ENCODE assay signal across 21 mouse cellular contexts in genomic region chr19:18692768-18693167, GRCm38 (mm10). TPM values are rescaled to one million over a fixed set of nuclear protein-coding genes. Genes with fewer than 3 reads are reported as not detected.
A peak's percentile ranks its signal among the peaks of the same experiment; 100 is the strongest.
DNase-seq lines count a peak whose midpoint lies in the region; ATAC-seq and TF ChIP-seq lines count a peak whose summit lies in the region.
"Had no signal": no experiment of that assay in that cellular context is flagged by ENCODE, and none has a peak within 500 bp of the region (broad histone marks: within the 10 kb centered on the region; RNA-seq: fewer than 3 reads in every experiment).

No protein-coding gene starts in this region.

- peak overlapping the region; percentile 51; the same call in 1 of the 2 replicates for H3K27ac ChIP-seq in heart, embryonic 11.5 days (ENCODE audit: low read depth, low read length)
- peak overlapping the region; percentile 17; the same call in 1 of the 2 replicates for H3K27ac ChIP-seq in MEL (ENCODE audit: control insufficient read depth, low read depth, low read length)
- H3K27ac ChIP-seq in liver, embryonic 15.5 days (replicated peaks) = peak overlapping the region; percentile 89
- H3K27ac ChIP-seq in forebrain, embryonic 15.5 days (replicated peaks) = no peak overlapping the region
- H3K27ac ChIP-seq: embryonic facial prominence, embryonic 13.5 days; hindbrain, embryonic 12.5 days; hindbrain, postnatal 0 days had no signal

- H3K36me3 ChIP-seq in heart, embryonic 11.5 days (ENCODE audit: control insufficient read depth, insufficient read depth, low read length) = no peaks in the 10 kb centered on the region
- H3K36me3 ChIP-seq in MEL (ENCODE audit: control insufficient read depth in 1 of 2, insufficient read depth in 2 of 2, low read length in 2 of 2) = peaks cover 8 to 38% of the 10 kb centered on the region in 2 experiments
- H3K36me3 ChIP-seq in liver, embryonic 15.5 days (replicated peaks) = peaks cover 6% of the 10 kb centered on the region
- peaks cover 9% of the 10 kb centered on the region for H3K36me3 ChIP-seq in forebrain, embryonic 15.5 days

- ATAC-seq in heart, embryonic 11.5 days (replicated peaks; ENCODE audit: insufficient number of reproducible peaks, low FRiP score, low TSS enrichment) = no peak
- ATAC-seq in erythroid progenitor cell, adult 5-6 weeks (replicated peaks; ENCODE audit: low FRiP score, poor library complexity, severe bottlenecking) = peak; percentile 27; the same call in 1 of the 2 replicates
- ATAC-seq in liver, embryonic 15.5 days (ENCODE audit: insufficient read depth) = peak; percentile 62
- ATAC-seq in forebrain, embryonic 15.5 days (replicated peaks) = no peak
- ATAC-seq: forebrain, embryonic 16.5 days; hindbrain, postnatal 0 days had no signal

- no peak for TF ChIP-seq POLR2A in MEL (IDR thresholded peaks at IDR 0.05; ENCODE audit: control insufficient read depth in 1 of 2, insufficient read depth in 1 of 2, low read depth in 1 of 2, low read length in 2 of 2, poor library complexity in 1 of 2)
- no peak for TF ChIP-seq POLR2A in lung, adult 2 months (IDR thresholded peaks at IDR 0.05; ENCODE audit: borderline replicate concordance, extremely low read depth, low read depth, low read length)

- peaks cover 4% of the 10 kb centered on the region; the same call in 1 of the 2 replicates for H3K4me1 ChIP-seq in heart, embryonic 11.5 days (ENCODE audit: control insufficient read depth, insufficient read depth, low read length)
- H3K4me1 ChIP-seq in MEL (ENCODE audit: control insufficient read depth in 1 of 2, insufficient read depth in 2 of 2, low read length in 2 of 2) = peaks cover 14 to 16% of the 10 kb centered on the region in 2 experiments
- H3K4me1 ChIP-seq in liver, embryonic 15.5 days (replicated peaks) = peaks cover 55% of the 10 kb centered on the region
- no peaks in the 10 kb centered on the region; the same call in 1 of the 2 replicates for H3K4me1 ChIP-seq in lung, adult 2 months (ENCODE audit: control insufficient read depth, insufficient read depth, low read length)
- H3K4me1 ChIP-seq in forebrain, embryonic 15.5 days = no peaks in the 10 kb centered on the region
- H3K4me1 ChIP-seq: embryonic facial prominence, embryonic 13.5 days; hindbrain, embryonic 12.5 days had no signal

- TF ChIP-seq EP300 in MEL (IDR thresholded peaks at IDR 0.05; ENCODE audit: low read depth in 1 of 2, low read length in 2 of 2) = no peak

- no peaks in the 10 kb centered on the region for H3K27me3 ChIP-seq in heart, embryonic 11.5 days (ENCODE audit: control insufficient read depth, insufficient read depth, low read length)
- H3K27me3 ChIP-seq in MEL (ENCODE audit: control insufficient read depth in 1 of 2, insufficient read depth in 2 of 2, low read length in 2 of 2) = no peaks in the 10 kb centered on the region
- H3K27me3 ChIP-seq in liver, embryonic 15.5 days = no peaks in the 10 kb centered on the region
- H3K27me3 ChIP-seq in forebrain, embryonic 15.5 days = no peaks in the 10 kb centered on the region
- H3K27me3 ChIP-seq: embryonic facial prominence, embryonic 13.5 days; hindbrain, embryonic 12.5 days had no signal

- no peak overlapping the region for H3K9ac ChIP-seq in heart, embryonic 11.5 days (ENCODE audit: low read depth, low read length)
- no peak overlapping the region for H3K9ac ChIP-seq in MEL (ENCODE audit: control insufficient read depth, low read depth, low read length, poor library complexity, severe bottlenecking)
- peak overlapping the region; percentile 12; the same call in 1 of the 2 replicates for H3K9ac ChIP-seq in liver, embryonic 15.5 days
- no peak overlapping the region for H3K9ac ChIP-seq in forebrain, embryonic 15.5 days (replicated peaks)
- H3K9ac ChIP-seq: embryonic facial prominence, embryonic 13.5 days; hindbrain, embryonic 12.5 days had no signal

- no peak for TF ChIP-seq CTCF in MEL (IDR thresholded peaks at IDR 0.05 in 2 of 3, conservative IDR thresholded peaks at IDR 0.05 in 1 of 3; ENCODE audit: control insufficient read depth in 1 of 3, insufficient read depth in 1 of 3, low read depth in 2 of 3, low read length in 3 of 3, poor library complexity in 1 of 3, severe bottlenecking in 1 of 3)
- no peak for TF ChIP-seq CTCF in lung, adult 2 months (IDR thresholded peaks at IDR 0.05; ENCODE audit: insufficient read depth, low read length)

- WGBS in heart, embryonic 11.5 days (ENCODE audit: insufficient replicate concordance) = 87% methylated on average over 2 of the region's 2 CpGs
- 74% methylated on average over 2 of the region's 2 CpGs for WGBS in liver, embryonic 15.5 days (ENCODE audit: insufficient replicate concordance)
- WGBS in lung, adult 2 months = 85% methylated on average over 2 of the region's 2 CpGs
- WGBS in forebrain, embryonic 15.5 days = 70% methylated on average over 2 of the region's 2 CpGs

- H3K9me3 ChIP-seq in heart, embryonic 11.5 days (replicated peaks; ENCODE audit: control insufficient read depth, low read length) = no peaks in the 10 kb centered on the region
- H3K9me3 ChIP-seq in MEL (replicated peaks; ENCODE audit: insufficient read depth, low read length) = no peaks in the 10 kb centered on the region
- no peaks in the 10 kb centered on the region for H3K9me3 ChIP-seq in liver, embryonic 15.5 days (replicated peaks)
- no peaks in the 10 kb centered on the region for H3K9me3 ChIP-seq in forebrain, embryonic 15.5 days
- H3K9me3 ChIP-seq: embryonic facial prominence, embryonic 13.5 days; hindbrain, embryonic 12.5 days had no signal

- H3K4me2 ChIP-seq in heart, embryonic 11.5 days = no peak overlapping the region
- peak overlapping the region; percentile 51 for H3K4me2 ChIP-seq in liver, embryonic 15.5 days
- H3K4me2 ChIP-seq in forebrain, embryonic 15.5 days (replicated peaks) = no peak overlapping the region
- H3K4me2 ChIP-seq: embryonic facial prominence, embryonic 13.5 days; hindbrain, embryonic 12.5 days had no signal

- H3K79me2 ChIP-seq in MEL (ENCODE audit: control insufficient read depth, insufficient read depth, low read length, poor library complexity) = peaks cover 4% of the 10 kb centered on the region; the same call in 1 of the 2 replicates

- no peak for TF ChIP-seq RAD21 in MEL (IDR thresholded peaks at IDR 0.05; ENCODE audit: low read depth, low read length)

- no peak for DNase-seq in heart, adult 9 months (ENCODE audit: low spot score in 2 of 2)
- no peak for DNase-seq in MEL (ENCODE audit: low read depth, low spot score)
- DNase-seq in right cerebral cortex, postnatal 36 days (ENCODE audit: low spot score in 2 of 2) = no peak
- no peak for DNase-seq in lung, adult 2 months
- DNase-seq: adrenal gland, adult 2 months; adrenal gland, postnatal 36 days; cerebellum, adult 11 months; cerebellum, adult 8-10 months; cerebellum, postnatal 14 days; gastrocnemius, postnatal 10 days; heart, adult 18-20 months; heart, postnatal 10 days; heart, postnatal 4 days had no signal

- no peak overlapping the region for H3K4me3 ChIP-seq in heart, embryonic 11.5 days (ENCODE audit: low read depth, low read length)
- no peak overlapping the region for H3K4me3 ChIP-seq in MEL (ENCODE audit: control insufficient read depth in 1 of 2, insufficient read depth in 1 of 2, low read depth in 2 of 2, low read length in 2 of 2)
- H3K4me3 ChIP-seq in liver, embryonic 15.5 days (replicated peaks) = no peak overlapping the region
- no peak overlapping the region for H3K4me3 ChIP-seq in lung, adult 2 months (replicated peaks; ENCODE audit: extremely low read depth, low read depth, low read length)
- no peak overlapping the region for H3K4me3 ChIP-seq in forebrain, embryonic 15.5 days
- H3K4me3 ChIP-seq: embryonic facial prominence, embryonic 13.5 days; hindbrain, embryonic 12.5 days had no signal

TF ChIP-seq in MEL, 35 proteins besides CTCF, POLR2A, EP300 and RAD21 (continues in another document):
- no peak for TF ChIP-seq NRF1 (IDR thresholded peaks at IDR 0.05; ENCODE audit: insufficient read depth, low read depth, low read length, poor library complexity, severe bottlenecking)
- no peak for TF ChIP-seq RCOR1 (IDR thresholded peaks at IDR 0.05; ENCODE audit: low read depth, low read length)

RNA-seq across cellular contexts. Expression of gene D030056L22Rik, which starts 20.2 kb away (rescaled TPM):
- 26.9 and 27.7 TPM in 2 replicates for polyA plus RNA-seq in heart, embryonic 11.5 days (2014; fragmentation: Nextera tagmentation; extraction: Ambion mirVana)
- total RNA-seq in MEL (2012; rRNA removed) = 27.8 and 29.0 TPM in 2 replicates
- 10 to 100 TPM in 1 of 2 experiments, not detected in 1; 27.0 TPM for polyA plus RNA-seq in MEL (2012; ENCODE audit: insufficient read depth in 1 of 2, insufficient read length in 2 of 2, low read depth in 1 of 2, low replicate concordance in 2 of 2, missing spikeins in 1 of 2)
- total RNA-seq in erythroid progenitor cell, adult 5-6 weeks (2015; ENCODE audit: low replicate concordance) = 119 and 134 TPM in 2 replicates
- 35.3 and 67.6 TPM in 2 replicates for total RNA-seq in erythroid progenitor cell, adult 5-6 weeks (2017; ENCODE audit: low replicate concordance)
- polyA plus RNA-seq in liver, embryonic 15.5 days (2015; fragmentation: Nextera tagmentation; extraction: Ambion mirVana) = 33.5 and 33.9 TPM in 2 replicates
- 11.5 and 20.0 TPM in 2 replicates for polyA plus RNA-seq in lung, adult 2 months (2012; rRNA removed)
- polyA plus RNA-seq in forebrain, embryonic 15.5 days (2015; fragmentation: Nextera tagmentation; extraction: Ambion mirVana) = 76.2 and 82.2 TPM in 2 replicates

RNA-seq across cellular contexts. Expression of gene Carnmt1, which starts 22.2 kb away (rescaled TPM):
- polyA plus RNA-seq in heart, embryonic 11.5 days (2014; fragmentation: Nextera tagmentation; extraction: Ambion mirVana) = 21.7 and 26.5 TPM in 2 replicates
- total RNA-seq in MEL (2012; rRNA removed) = 15.4 and 16.4 TPM in 2 replicates
- polyA plus RNA-seq in MEL (2012; ENCODE audit: insufficient read depth in 1 of 2, insufficient read length in 2 of 2, low read depth in 1 of 2, low replicate concordance in 2 of 2, missing spikeins in 1 of 2) = 10 to 100 TPM in 1 of 2 experiments, not detected in 1; 23.3 TPM
- 19.8 and 20.5 TPM in 2 replicates for total RNA-seq in erythroid progenitor cell, adult 5-6 weeks (2015; ENCODE audit: low replicate concordance)
- 10.7 and 19.8 TPM in 2 replicates for total RNA-seq in erythroid progenitor cell, adult 5-6 weeks (2017; ENCODE audit: low replicate concordance)
- polyA plus RNA-seq in liver, embryonic 15.5 days (2015; fragmentation: Nextera tagmentation; extraction: Ambion mirVana) = 14.7 and 16.8 TPM in 2 replicates
- 6.5 and 7.1 TPM in 2 replicates for polyA plus RNA-seq in lung, adult 2 months (2012; rRNA removed)
- 14.1 and 16.2 TPM in 2 replicates for polyA plus RNA-seq in forebrain, embryonic 15.5 days (2015; fragmentation: Nextera tagmentation; extraction: Ambion mirVana)

RNA-seq across cellular contexts. Expression of gene Trpm6, which starts 57.0 kb away (rescaled TPM):
- polyA plus RNA-seq in heart, embryonic 11.5 days (2014; fragmentation: Nextera tagmentation; extraction: Ambion mirVana) = 0.07 and 0.31 TPM in 2 replicates
- not detected in 2 replicates for total RNA-seq in MEL (2012; rRNA removed)
- polyA plus RNA-seq in MEL (2012; ENCODE audit: insufficient read depth in 1 of 2, insufficient read length in 2 of 2, low read depth in 1 of 2, low replicate concordance in 2 of 2, missing spikeins in 1 of 2) = under 1 TPM in 1 of 2 experiments, not detected in 1; 0.01 TPM
- total RNA-seq in erythroid progenitor cell, adult 5-6 weeks (2015; ENCODE audit: low replicate concordance) = 5.4 TPM in 1 of 2 replicates, not detected in the other
- not detected in 2 replicates for total RNA-seq in erythroid progenitor cell, adult 5-6 weeks (2017; ENCODE audit: low replicate concordance)
- 0.03 TPM in 1 of 2 replicates, not detected in the other for polyA plus RNA-seq in liver, embryonic 15.5 days (2015; fragmentation: Nextera tagmentation; extraction: Ambion mirVana)
- 4.5 and 6.0 TPM in 2 replicates for polyA plus RNA-seq in lung, adult 2 months (2012; rRNA removed)
- 0.13 and 0.22 TPM in 2 replicates for polyA plus RNA-seq in forebrain, embryonic 15.5 days (2015; fragmentation: Nextera tagmentation; extraction: Ambion mirVana)

Comparison
In these comparisons a context has a peak if more than half of its experiments do, and no peak if none do; other contexts are left out.
1. ATAC-seq: peak in erythroid progenitor cell, adult 5-6 weeks (single experiment) and liver, embryonic 15.5 days (single experiment); none in heart, embryonic 11.5 days (single experiment) and forebrain, embryonic 15.5 days (single experiment).